Mouse (Mus musculus) CH12.LX (cell line): ENCODE results near the gene Ncf2. TPM values are rescaled to one million over a fixed set of nuclear protein-coding genes. Genes with fewer than 3 reads are reported as not detected.

ENCODE experiments used
- DNase-seq: peaks from one replicate; pipeline ENCODE4 v3.0.0-alpha.2; 2013; ENCODE audit errors: extremely low read depth
- H3K27ac ChIP-seq: 2 replicates; pipeline ENCODE4 v1.5.1; 2012; ENCODE audit warnings: low read depth, mild to moderate bottlenecking, control low read depth, moderate library complexity; ENCODE audit not compliant: insufficient read depth
- H3K27me3 ChIP-seq: replicated peaks from 2 replicates; pipeline ENCODE3; 2012; ENCODE audit warnings: inconsistent platforms
- H3K36me3 ChIP-seq, 2 experiments: replicated peaks in 1 of 2; 2 replicates each; pipeline versions ENCODE3 to v1.6.1; 2012; ENCODE audit warnings: inconsistent platforms in 1 of 2, low read length in 1 of 2, mild to moderate bottlenecking in 1 of 2, mixed read lengths in 1 of 2, moderate library complexity in 1 of 2; ENCODE audit not compliant: control insufficient read depth in 1 of 2, insufficient read depth in 1 of 2
- H3K4me1 ChIP-seq, 2 experiments: 2 replicates each; pipeline ENCODE4 v1.6.1; 2012; ENCODE audit warnings: inconsistent platforms in 1 of 2, moderate library complexity in 1 of 2; ENCODE audit not compliant: insufficient read depth in 2 of 2, control insufficient read depth in 1 of 2
- H3K4me2 ChIP-seq: 2 replicates; pipeline ENCODE4 v1.6.1; 2012; ENCODE audit warnings: low read depth, mild to moderate bottlenecking, control low read depth; ENCODE audit not compliant: poor library complexity, insufficient read depth, severe bottlenecking
- H3K4me3 ChIP-seq, 3 experiments: fragments of 150-350 bp in 1 of 3; sonication (generic) in 1 of 3; replicated peaks in 1 of 3; 2 replicates each; pipeline versions ENCODE3 to v1.5.1; 2011 to 2012; ENCODE audit warnings: low read depth in 2 of 3, low read length in 2 of 3, mild to moderate bottlenecking in 2 of 3, moderate library complexity in 2 of 3, control low read depth in 1 of 3, improper control_type of control experiment in 1 of 3, inconsistent platforms in 1 of 3, mixed read lengths in 1 of 3; ENCODE audit not compliant: poor library complexity in 1 of 3
- H3K79me2 ChIP-seq: replicated peaks from 2 replicates; pipeline ENCODE4 v1.6.1; 2012; ENCODE audit warnings: mild to moderate bottlenecking, moderate library complexity; ENCODE audit not compliant: control insufficient read depth, poor library complexity, insufficient read depth, severe bottlenecking; ENCODE audit errors: extremely low read depth
- H3K9ac ChIP-seq: 2 replicates; pipeline ENCODE4 v1.6.1; 2012; ENCODE audit warnings: low read depth, mild to moderate bottlenecking, control low read depth, moderate library complexity; ENCODE audit not compliant: insufficient read depth
- H3K9me3 ChIP-seq: replicated peaks from 2 replicates; pipeline ENCODE3; 2012; ENCODE audit warnings: low read length, inconsistent platforms, mixed read lengths
- CHD1 ChIP-seq: IDR thresholded peaks from 2 replicates; pipeline ENCODE4 v1.6.1; 2012; ENCODE audit warnings: low read depth, low read length, improper control_type of control experiment, inconsistent platforms
- CTCF ChIP-seq, 2 experiments: IDR thresholded peaks in 1 of 2; conservative IDR thresholded peaks in 1 of 2; 2 replicates each; pipeline ENCODE4 v1.5.1; 2011 to 2012; ENCODE audit warnings: low read depth in 2 of 2, low read length in 2 of 2, improper control_type of control experiment in 1 of 2, inconsistent platforms in 1 of 2, mild to moderate bottlenecking in 1 of 2, moderate library complexity in 1 of 2
- E2F4 ChIP-seq: IDR thresholded peaks from 2 replicates; pipeline ENCODE4 v1.6.1; 2011; ENCODE audit warnings: low read depth, low read length, improper control_type of control experiment; ENCODE audit not compliant: insufficient replicate concordance
- ELF1 ChIP-seq: IDR thresholded peaks from 2 replicates; pipeline ENCODE4 v1.6.1; 2014; ENCODE audit warnings: low read depth, mild to moderate bottlenecking, inconsistent platforms, low read length, improper control_type of control experiment
- ETS1 ChIP-seq: conservative IDR thresholded peaks from 2 replicates; pipeline ENCODE4 v1.6.1; 2012; ENCODE audit warnings: low read depth, mild to moderate bottlenecking, inconsistent platforms, low read length, improper control_type of control experiment, moderate library complexity
- IRF4 ChIP-seq: IDR thresholded peaks from 2 replicates; pipeline ENCODE4 v1.6.1; 2014; ENCODE audit warnings: low read depth, mild to moderate bottlenecking, inconsistent platforms, low read length, improper control_type of control experiment
- JUND ChIP-seq: conservative IDR thresholded peaks from 2 replicates; pipeline ENCODE4 v1.6.1; 2011; ENCODE audit warnings: low read depth, low read length, improper control_type of control experiment
- KAT2A ChIP-seq: IDR thresholded peaks from 2 replicates; pipeline ENCODE4 v1.6.1; 2012; ENCODE audit warnings: low read length, improper control_type of control experiment, inconsistent platforms; ENCODE audit not compliant: insufficient replicate concordance
- MAZ ChIP-seq: IDR thresholded peaks from 2 replicates; pipeline ENCODE4 v1.6.1; 2012; ENCODE audit warnings: low read depth, mild to moderate bottlenecking, inconsistent platforms, low read length, improper control_type of control experiment, moderate library complexity
- MEF2A ChIP-seq: IDR thresholded peaks from 2 replicates; pipeline ENCODE4 v1.6.1; 2014; ENCODE audit warnings: low read depth, mild to moderate bottlenecking, inconsistent platforms, low read length, improper control_type of control experiment, borderline replicate concordance
- MYC ChIP-seq: IDR thresholded peaks from 2 replicates; pipeline ENCODE4 v1.6.1; 2011; ENCODE audit warnings: low read depth, mild to moderate bottlenecking, improper control_type of control experiment, low read length
- NRF1 ChIP-seq: IDR thresholded peaks from 2 replicates; pipeline ENCODE4 v1.6.1; 2014; ENCODE audit warnings: low read depth, mild to moderate bottlenecking, inconsistent platforms, low read length, improper control_type of control experiment, moderate library complexity
- POLR2AphosphoS2 ChIP-seq: IDR thresholded peaks from 2 replicates; pipeline ENCODE4 v1.6.1; 2011; ENCODE audit warnings: low read depth, low read length, improper control_type of control experiment
- RCOR1 ChIP-seq: conservative IDR thresholded peaks from 2 replicates; pipeline ENCODE4 v1.6.1; 2012; ENCODE audit warnings: low read depth, mild to moderate bottlenecking, inconsistent platforms, low read length, improper control_type of control experiment
- SIN3A ChIP-seq: IDR thresholded peaks from 2 replicates; pipeline ENCODE4 v1.6.1; 2012; ENCODE audit warnings: low read length, improper control_type of control experiment, inconsistent platforms
- TCF12 ChIP-seq: IDR thresholded peaks from 2 replicates; pipeline ENCODE4 v1.6.1; 2014; ENCODE audit warnings: low read depth, mild to moderate bottlenecking, inconsistent platforms, low read length, improper control_type of control experiment
- UBTF ChIP-seq: IDR thresholded peaks from 2 replicates; pipeline ENCODE4 v1.6.1; 2012; ENCODE audit warnings: low read depth, mild to moderate bottlenecking, inconsistent platforms, low read length, improper control_type of control experiment, moderate library complexity
- USF1 ChIP-seq: IDR thresholded peaks from 2 replicates; pipeline ENCODE4 v1.6.1; 2014; ENCODE audit warnings: low read depth, mild to moderate bottlenecking, inconsistent platforms, low read length, improper control_type of control experiment
- USF2 ChIP-seq: conservative IDR thresholded peaks from 2 replicates; pipeline ENCODE4 v1.6.1; 2011; ENCODE audit warnings: low read depth, low read length, improper control_type of control experiment
- ZKSCAN1 ChIP-seq: IDR thresholded peaks from 2 replicates; pipeline ENCODE4 v1.6.1; 2012; ENCODE audit warnings: low read depth, inconsistent platforms, low read length, improper control_type of control experiment, borderline replicate concordance
- ZMIZ1 ChIP-seq: IDR thresholded peaks from 2 replicates; pipeline ENCODE4 v1.6.1; 2012; ENCODE audit warnings: low read depth, mild to moderate bottlenecking, inconsistent platforms, low read length, improper control_type of control experiment
- dilution Hi-C: fragments of 300-500 bp; cut with MboI; formaldehyde crosslinking; loops from 2 replicates; pipeline ENCODE4 v1.14.3; 2020; ENCODE audit warnings: low sequenced_read_pairs; ENCODE audit not compliant: extremely low pct_unique_long_range_greater_than_20kb, extremely low pct_ligation_motif_present
- in situ Hi-C: fragments of 300-500 bp; cut with MboI; formaldehyde crosslinking; loops from 3 replicates; pipeline ENCODE4 v1.14.3; 2019; ENCODE audit warnings: low sequenced_read_pairs, low pct_ligation_motif_present, low pct_unique_long_range_greater_than_20kb, mixed read lengths
- polyA plus RNA-seq: library from polyadenylated mRNA; unstranded; fragments of >175 nt; gene quantifications from 2 replicates; pipeline ENCODE4 v1.2.1, GENCODE M21; 2012; ENCODE audit warnings: low read depth; ENCODE audit not compliant: insufficient read length
- total RNA-seq, 2 experiments: library from RNA; depleted of rRNA; stranded (reverse); fragments of 300-350 nt in 1 of 2; fragments of >200 nt in 1 of 2; gene quantifications; 2 replicates each; pipeline ENCODE4 v1.2.3; 2012 to 2014

The Ncf2 gene
- total and polyA plus RNA-seq, 3 experiments: 82.6 to 89.9 (median 89.2) TPM

DNA sequence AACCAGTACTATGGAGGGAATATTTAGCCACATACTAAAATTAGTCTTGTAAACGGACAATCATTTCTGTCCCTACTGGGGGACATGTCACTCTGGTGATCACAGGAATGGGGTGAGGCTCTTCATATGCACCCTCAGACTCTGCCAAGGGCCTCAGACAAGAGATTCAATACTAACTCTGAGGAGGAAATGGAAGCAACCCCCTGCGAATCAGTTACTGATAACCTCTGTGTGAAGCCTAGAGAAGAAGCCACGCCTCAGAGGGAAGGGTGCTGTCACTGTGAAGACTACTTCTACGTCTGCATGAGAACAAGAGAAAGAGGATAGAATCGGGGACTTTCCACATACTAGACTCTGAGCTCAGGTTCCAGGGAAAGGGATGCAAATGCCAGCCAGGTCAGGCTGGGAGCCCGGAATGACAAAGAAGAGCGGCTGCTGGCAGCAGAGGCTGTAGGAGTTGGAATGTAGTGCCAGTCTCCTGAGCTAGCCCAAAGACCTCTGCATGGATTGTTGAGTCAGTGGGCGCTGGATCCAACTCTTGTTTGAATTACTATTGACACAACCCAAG lies 4.2 kb upstream of the Ncf2 start:
- Histone ChIP-seq H3K79me2 (no peaks in the 10 kb centered on the region), H3K4me2 (no peak overlapping the region), H3K9ac (no peak overlapping the region)
- dilution Hi-C loops: no loop called here
- TF ChIP-seq CHD1: no peak
- TF ChIP-seq IRF4: no peak
- no peak for TF ChIP-seq E2F4
- no peak for TF ChIP-seq ETS1
- no peak for TF ChIP-seq POLR2AphosphoS2
- TF ChIP-seq USF2: no peak
- TF ChIP-seq, all 38 proteins: peak for 0
- H3K4me1 ChIP-seq: peaks cover 8 to 38% of the 10 kb centered on the region in 2 experiments; a peak in 3 of 4 replicates
- H3K9me3 ChIP-seq: no peaks in the 10 kb centered on the region
- H3K4me3 ChIP-seq: no peak overlapping the region
- no peak for DNase-seq
- no peaks in the 10 kb centered on the region for H3K36me3 ChIP-seq
- no peak overlapping the region for H3K27ac ChIP-seq
- in situ Hi-C loops: loop anchor here (10.0 to 25.0 kb wide), 2 partner anchors 109 to 592 kb away; partner anchors contain the start of gene Smg7
- H3K27me3 ChIP-seq: no peaks in the 10 kb centered on the region

DNA sequence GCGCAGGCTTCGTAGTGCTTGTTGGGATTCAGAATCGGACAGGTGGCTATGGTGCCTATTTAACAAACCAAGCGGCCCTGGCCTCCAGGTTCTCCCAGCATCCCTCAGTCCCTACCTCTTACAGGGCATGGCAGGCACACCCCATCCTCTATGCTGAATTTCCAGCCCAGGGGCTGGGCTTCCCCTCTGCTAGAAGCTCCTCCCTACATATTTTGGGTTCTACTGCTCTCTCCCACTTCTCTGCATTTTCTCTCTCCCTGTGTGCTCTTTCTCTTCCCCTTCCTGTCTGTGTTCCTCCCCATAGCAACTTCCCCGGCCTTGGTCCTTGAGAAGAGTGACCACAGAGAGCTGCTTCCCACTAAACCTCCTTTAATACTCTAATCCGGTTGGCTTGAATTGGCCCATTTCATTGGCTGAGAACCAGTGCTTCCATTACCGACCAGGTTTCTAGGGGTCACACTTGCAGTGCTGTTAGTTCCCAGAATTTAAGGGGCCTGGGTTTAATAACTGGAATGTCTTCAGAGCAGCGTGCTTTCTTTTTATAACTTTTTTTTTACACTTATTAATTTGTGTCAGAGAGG lies 3.2 kb upstream of the Ncf2 start:
- TF ChIP-seq SIN3A (no peak), USF1 (no peak), KAT2A (no peak), NRF1 (no peak), CHD1 (no peak), JUND (no peak), CTCF (conservative IDR thresholded peaks at IDR 0.05 in 1 of 2, IDR thresholded peaks at IDR 0.05 in 1 of 2; ENCODE audit: low read depth in 2 of 2, low read length in 2 of 2) (no peak), ZMIZ1 (no peak), MEF2A (no peak), ELF1 (no peak), RCOR1 (no peak), ZKSCAN1 (no peak), MYC (no peak), UBTF (no peak), ETS1 (no peak), TCF12 (no peak), MAZ (no peak)
- H3K4me1 ChIP-seq: peaks cover 8 to 38% of the 10 kb centered on the region in 2 experiments; a peak in 3 of 4 replicates
- no peak overlapping the region for H3K9ac ChIP-seq
- H3K27ac ChIP-seq: no peak overlapping the region
- no peak for DNase-seq
- in situ Hi-C loops (loop anchor here (10.0 to 25.0 kb wide), 2 partner anchors 108 to 591 kb away; partner anchors contain the start of gene Smg7), dilution Hi-C loops (no loop called here)
- no peak overlapping the region for H3K4me2 ChIP-seq
- no peaks in the 10 kb centered on the region for H3K27me3 ChIP-seq
- H3K4me3 ChIP-seq: no peak overlapping the region
- no peaks in the 10 kb centered on the region for H3K36me3 ChIP-seq
- H3K79me2 ChIP-seq: no peaks in the 10 kb centered on the region
- H3K9me3 ChIP-seq: no peaks in the 10 kb centered on the region
